Mouse (Mus musculus) olfactory bulb, adult 2 months (tissue): Measurements from ENCODE around the gene Mmp13.

Source experiments
- CTCF ChIP-seq: fragments of 200-500 bp; IDR thresholded peaks from 2 replicates; pipeline ENCODE4 v1.5.1; 2012; ENCODE audit warnings: low read depth, mild to moderate bottlenecking, low read length, moderate library complexity; ENCODE audit not compliant: insufficient read depth
- POLR2A ChIP-seq: fragments of 200-500 bp; IDR thresholded peaks from 2 replicates; pipeline ENCODE4 v1.6.1; 2012; ENCODE audit warnings: mild to moderate bottlenecking, low read depth, low read length, moderate library complexity; ENCODE audit not compliant: insufficient read depth

DNA sequence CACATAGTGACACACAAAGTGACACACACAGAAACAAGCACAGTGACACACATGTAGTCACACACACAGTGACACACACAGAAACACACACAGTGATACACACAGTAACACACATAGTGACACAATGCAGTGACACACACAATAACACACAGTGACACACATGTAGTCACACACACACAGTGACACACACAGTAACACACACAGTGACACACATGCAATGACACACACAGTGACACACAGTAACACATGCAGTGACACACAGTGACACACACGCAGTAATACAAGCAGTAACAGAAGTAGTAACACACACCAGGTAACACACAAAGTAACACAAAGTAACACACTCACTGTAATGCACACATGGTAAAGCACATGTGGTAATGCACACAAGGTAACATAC is 33.7 kb upstream of the Mmp13 start:
- TF ChIP-seq CTCF = no peak
- no peak for TF ChIP-seq POLR2A
